Mouse (Mus musculus) kidney, postnatal 0 days (tissue): Measurements from ENCODE around the gene Scaf11. TPM values are rescaled to one million over a fixed set of nuclear protein-coding genes. Genes with fewer than 3 reads are reported as not detected.

Experiments
- ATAC-seq: fragments of 200-750 bp; cut with Nextera tagmentation; replicated peaks from 2 replicates; pipeline ENCODE4 v1.8.0; 2017; ENCODE audit warnings: low read depth, moderate number of reproducible peaks, moderate TSS enrichment, moderate library complexity; ENCODE audit not compliant: low FRiP score
- DNase-seq: peaks from one replicate; pipeline ENCODE4 v3.0.0-alpha.2; 2016; ENCODE audit warnings: low spot score
- H3K27ac ChIP-seq: fragments of 300-500 bp; sonication (generic); 2 replicates; pipeline ENCODE4 v1.5.1; 2014; ENCODE audit warnings: mild to moderate bottlenecking
- H3K27me3 ChIP-seq: fragments of 300-500 bp; sonication (generic); 2 replicates; pipeline ENCODE4 v1.6.1; 2014; ENCODE audit warnings: low read length, mixed read lengths; ENCODE audit not compliant: insufficient read depth
- H3K36me3 ChIP-seq: fragments of 300-500 bp; sonication (generic); 2 replicates; pipeline ENCODE4 v1.6.1; 2014; ENCODE audit warnings: low read length, mixed read lengths; ENCODE audit not compliant: insufficient read depth
- H3K4me1 ChIP-seq: fragments of 300-500 bp; sonication (generic); replicated peaks from 2 replicates; pipeline ENCODE4 v1.6.1; 2014; ENCODE audit warnings: antibody characterized with exemption, low read length, mixed read lengths; ENCODE audit not compliant: insufficient read depth
- H3K4me2 ChIP-seq: fragments of 300-500 bp; sonication (generic); 2 replicates; pipeline ENCODE4 v1.6.1; 2014; ENCODE audit warnings: mild to moderate bottlenecking, low read length, moderate library complexity, mixed read lengths
- H3K4me3 ChIP-seq: fragments of 300-500 bp; sonication (generic); replicated peaks from 2 replicates; pipeline ENCODE4 v1.5.1; 2014; ENCODE audit warnings: low read depth, low read length
- H3K9ac ChIP-seq: fragments of 300-500 bp; sonication (generic); 2 replicates; pipeline ENCODE4 v1.6.1; 2014; ENCODE audit warnings: low read depth, low read length
- H3K9me3 ChIP-seq: fragments of 300-500 bp; sonication (generic); replicated peaks from 2 replicates; pipeline ENCODE4 v1.6.1; 2016; ENCODE audit warnings: low read length, inconsistent platforms, mixed read lengths
- CTCF ChIP-seq: IDR thresholded peaks from 2 replicates; pipeline ENCODE4 v1.5.1; 2016; ENCODE audit warnings: antibody characterized with exemption, low read depth, mild to moderate bottlenecking, moderate library complexity
- WGBS: fragments of 180-500 bp; shearing (Covaris S2); extraction: QIAGEN DNeasy Blood & Tissue Kit; methylation state at CpG from one replicate; pipeline ENCODE4 v1.1.7; 2014; 5-methylcytosine and 5-hydroxymethylcytosine counted together
- polyA plus RNA-seq: library from polyadenylated mRNA; unstranded; fragments of >200 nt; fragmentation: Nextera tagmentation; extraction: Ambion mirVana; gene quantifications from 2 replicates; pipeline ENCODE4 v1.2.1, GENCODE M21; 2015

Gene Scaf11
- polyA plus RNA-seq, 1 experiment from 2014 or later: 81.5 TPM

DNA sequence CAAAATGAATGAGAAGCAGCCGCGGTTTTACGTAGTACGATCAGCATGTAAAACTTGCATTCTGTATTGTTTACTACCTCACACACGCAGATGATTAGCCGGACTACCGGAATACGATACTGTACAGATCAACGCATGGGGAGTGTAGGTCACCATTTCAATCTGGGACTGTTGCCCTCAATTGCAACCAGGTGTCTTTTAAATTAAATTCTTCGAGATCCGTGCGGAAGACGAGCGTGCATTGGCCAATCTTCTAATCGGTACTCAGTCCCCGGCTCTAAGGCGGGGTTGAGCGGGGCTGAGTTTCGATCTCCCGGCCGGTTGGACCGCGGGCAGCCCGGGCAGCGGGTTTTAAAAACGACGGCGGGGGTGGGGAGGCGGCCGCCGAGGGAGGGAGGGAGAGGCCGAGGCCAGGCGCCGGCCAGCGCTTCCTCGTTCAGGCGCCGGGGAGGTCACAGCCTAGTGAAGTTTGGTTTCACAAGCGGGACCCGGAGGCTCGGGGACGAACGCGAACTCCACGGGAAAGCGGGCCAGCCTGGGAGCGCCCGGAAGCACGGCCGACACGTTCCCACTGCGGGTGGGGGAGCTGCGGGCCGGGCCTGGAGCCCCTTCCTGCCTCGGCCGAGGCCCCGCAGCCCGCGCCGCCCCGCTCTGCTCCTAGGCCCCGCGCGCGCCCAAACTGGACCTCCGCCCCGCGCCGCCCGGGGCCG is 747 bp downstream of the Scaf11 start:
- Histone ChIP-seq H3K4me2 (peak overlapping the region; percentile 67), H3K36me3 (no peaks in the 10 kb centered on the region), H3K4me1 (peaks cover 17% of the 10 kb centered on the region), H3K9me3 (no peaks in the 10 kb centered on the region), H3K27ac (peak overlapping the region; percentile 100), H3K4me3 (peak overlapping the region; percentile 92), H3K9ac (peak overlapping the region; percentile 99), H3K27me3 (no peaks in the 10 kb centered on the region)
- WGBS: under 1% methylated on average over 51 of the region's 71 CpGs
- peak; percentile 42 for ATAC-seq
- no peak for TF ChIP-seq CTCF
- DNase-seq: peak; percentile 50

DNA sequence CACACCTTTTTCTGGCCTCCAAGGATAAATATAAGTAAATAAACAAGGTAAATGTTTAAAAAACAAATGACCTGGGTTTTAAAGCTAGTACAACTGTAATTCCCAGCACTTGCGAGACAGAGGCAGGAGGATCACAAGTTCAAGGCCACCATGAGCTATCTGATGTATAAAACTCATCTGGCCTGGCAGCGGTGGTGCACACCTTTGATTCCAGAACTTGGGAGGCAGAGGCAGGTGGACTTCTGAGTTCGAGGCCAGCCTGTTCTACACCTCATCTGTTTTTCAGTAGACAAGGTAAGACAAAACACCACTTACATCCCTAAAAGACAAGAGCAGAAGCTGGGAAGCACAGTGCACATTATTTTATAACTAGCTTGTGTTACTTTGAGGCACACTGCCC is 2.4 kb downstream of the Scaf11 start:
- no peak overlapping the region for H3K4me3 ChIP-seq
- no peak overlapping the region for H3K4me2 ChIP-seq
- H3K4me1 ChIP-seq: peaks cover 20% of the 10 kb centered on the region
- no peak for ATAC-seq
- H3K27me3 ChIP-seq: no peaks in the 10 kb centered on the region
- H3K9ac ChIP-seq: no peak overlapping the region
- no peaks in the 10 kb centered on the region for H3K36me3 ChIP-seq
- H3K27ac ChIP-seq: no peak overlapping the region
- no peaks in the 10 kb centered on the region for H3K9me3 ChIP-seq
- TF ChIP-seq CTCF: no peak
- 91% methylated on average over 3 of the region's 3 CpGs for WGBS
- no peak for DNase-seq

DNA sequence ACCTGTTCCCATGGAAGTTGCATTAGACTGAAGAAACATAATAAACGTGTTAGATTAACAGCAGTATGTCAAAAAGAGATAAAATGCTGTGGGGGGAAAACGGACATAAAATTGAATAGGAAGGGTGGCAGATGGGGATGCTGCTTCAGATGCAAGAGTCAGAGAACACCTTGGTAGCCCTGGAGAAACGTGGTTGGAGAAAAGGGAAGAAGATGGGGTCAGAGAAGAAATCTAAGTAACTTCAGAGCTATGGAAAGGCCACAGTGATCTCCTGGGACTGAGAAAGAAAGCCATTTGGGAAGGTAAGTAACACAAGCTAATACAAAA is 3.3 kb downstream of the Scaf11 start:
- Histone ChIP-seq H3K4me3 (no peak overlapping the region), H3K4me1 (peaks cover 20% of the 10 kb centered on the region), H3K27ac (no peak overlapping the region), H3K9me3 (no peaks in the 10 kb centered on the region), H3K36me3 (no peaks in the 10 kb centered on the region), H3K27me3 (no peaks in the 10 kb centered on the region), H3K9ac (no peak overlapping the region), H3K4me2 (no peak overlapping the region)
- WGBS: 56% methylated on average over 3 of the region's 3 CpGs
- DNase-seq (no peak), ATAC-seq (no peak)
- TF ChIP-seq CTCF: no peak

DNA sequence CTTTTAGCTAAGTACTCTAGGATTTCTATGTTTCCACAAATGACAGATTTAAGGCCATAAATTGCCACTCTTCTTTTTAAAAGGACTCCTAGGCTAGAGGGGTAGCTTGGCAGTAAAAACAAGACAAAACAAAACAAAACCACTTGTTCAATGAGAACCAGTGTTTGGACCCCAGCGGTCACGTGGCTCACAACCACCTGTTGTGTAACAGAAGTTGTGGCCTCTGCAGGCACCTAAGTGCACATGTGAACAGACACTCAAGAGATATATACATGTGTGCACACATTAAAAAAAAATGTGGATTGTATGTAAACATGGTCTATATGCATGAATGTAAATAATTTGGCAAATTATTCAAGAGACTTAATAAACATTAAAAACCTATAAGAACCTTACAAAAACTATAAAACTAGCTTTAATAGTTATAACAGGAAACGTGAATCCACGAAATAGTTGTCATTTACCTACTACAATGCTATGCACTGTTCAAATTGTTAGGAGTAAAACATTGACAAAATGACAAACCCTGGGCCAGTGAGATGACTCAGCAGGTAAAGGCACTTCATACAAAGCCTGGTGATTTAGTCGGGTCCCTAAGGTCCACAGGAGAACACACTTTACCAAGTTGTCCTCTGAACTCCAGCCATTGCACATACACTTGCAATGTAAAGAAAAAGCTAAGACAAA is 3.8 kb downstream of the Scaf11 start:
- DNase-seq (no peak), ATAC-seq (no peak)
- Histone ChIP-seq H3K27ac (peak overlapping the region; percentile 72), H3K4me2 (no peak overlapping the region), H3K9me3 (no peaks in the 10 kb centered on the region), H3K27me3 (no peaks in the 10 kb centered on the region), H3K4me3 (no peak overlapping the region), H3K36me3 (no peaks in the 10 kb centered on the region), H3K9ac (no peak overlapping the region), H3K4me1 (peaks cover 20% of the 10 kb centered on the region)
- no peak for TF ChIP-seq CTCF
- WGBS: 64% methylated on average over 5 of the region's 5 CpGs

DNA sequence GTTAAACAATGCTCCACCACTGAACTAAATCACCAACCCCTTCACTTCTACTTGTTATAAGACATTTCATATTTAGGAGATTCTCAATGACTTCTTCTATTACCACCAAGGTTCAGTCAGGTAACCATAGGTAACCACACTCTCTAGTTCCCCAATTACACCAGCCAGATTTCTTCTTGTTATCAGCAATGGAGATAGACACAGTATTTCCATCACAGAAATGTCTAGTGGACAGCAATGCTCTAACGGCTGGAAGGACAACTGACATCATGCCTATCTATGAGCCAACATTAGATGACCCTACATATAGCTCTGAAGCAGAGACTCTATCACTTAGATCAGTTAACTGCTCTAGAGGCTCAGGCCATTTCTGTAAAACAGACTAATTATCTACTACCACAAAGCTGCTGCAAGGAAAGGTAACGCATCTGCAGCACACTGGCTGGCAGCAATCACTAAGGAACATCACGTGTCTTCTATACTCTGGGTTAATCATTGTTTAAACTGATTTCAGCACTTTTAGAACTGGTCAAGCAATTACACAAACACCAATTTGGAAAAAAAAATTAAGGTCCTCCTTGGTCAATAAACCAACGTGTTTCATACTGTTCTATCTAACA is 4.9 kb downstream of the Scaf11 start:
- H3K27ac ChIP-seq: peak overlapping the region; percentile 72
- TF ChIP-seq CTCF: no peak
- no peaks in the 10 kb centered on the region for H3K36me3 ChIP-seq
- H3K9me3 ChIP-seq: no peaks in the 10 kb centered on the region
- H3K4me1 ChIP-seq: peaks cover 20% of the 10 kb centered on the region
- ATAC-seq (no peak), DNase-seq (peak; percentile 52)
- H3K4me3 ChIP-seq: no peak overlapping the region
- no peaks in the 10 kb centered on the region for H3K27me3 ChIP-seq
- H3K4me2 ChIP-seq: peak overlapping the region; percentile 27; the same call in 1 of the 2 replicates
- 53% methylated on average over 4 of the region's 4 CpGs for WGBS
- no peak overlapping the region for H3K9ac ChIP-seq

DNA sequence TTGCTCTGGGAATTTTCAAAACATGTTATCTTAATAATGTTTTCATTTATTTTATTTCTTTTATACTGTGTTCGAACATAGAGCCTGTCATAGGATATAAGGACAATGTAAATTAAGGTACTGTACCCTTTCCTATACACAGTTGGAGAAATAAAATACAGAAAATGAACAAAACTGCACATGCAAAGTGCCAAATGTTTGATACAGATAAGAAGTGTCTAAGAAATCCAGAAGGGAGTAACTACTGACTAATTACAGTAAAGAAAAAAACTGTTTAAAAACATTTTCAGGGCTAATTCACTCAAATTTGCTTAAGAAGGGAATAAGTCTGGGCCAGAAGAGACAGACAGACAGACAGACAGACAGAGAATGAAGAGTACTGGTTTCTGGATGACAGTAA is 7.3 kb downstream of the Scaf11 start:
- Histone ChIP-seq H3K9me3 (no peaks in the 10 kb centered on the region), H3K4me2 (no peak overlapping the region), H3K36me3 (no peaks in the 10 kb centered on the region), H3K4me1 (peaks cover 14% of the 10 kb centered on the region), H3K4me3 (no peak overlapping the region), H3K27ac (no peak overlapping the region), H3K9ac (no peak overlapping the region), H3K27me3 (no peaks in the 10 kb centered on the region)
- WGBS: 72% methylated on average over 1 of the region's 1 CpGs
- ATAC-seq: no peak
- no peak for TF ChIP-seq CTCF
- DNase-seq: no peak
